Mouse (Mus musculus) brain, embryonic 14.5 days (tissue): ENCODE measurements at regions not wholly inside any gene's neighbourhood (a gene's known extent, or its start where the extent isn't known, plus 50 kb on each side); places are given as distances from the start of the nearest gene placed in this dataset.

Experiments
- CTCF ChIP-seq: fragments of 200-500 bp; IDR thresholded peaks from 2 replicates; pipeline ENCODE4 v1.5.1; 2012; ENCODE audit warnings: inconsistent platforms, mild to moderate bottlenecking, moderate library complexity, borderline replicate concordance; ENCODE audit not compliant: insufficient read depth, insufficient read length; ENCODE audit errors: extremely low read depth
- POLR2A ChIP-seq: fragments of 200-500 bp; IDR thresholded peaks from 2 replicates; pipeline ENCODE4 v1.6.1; 2012; ENCODE audit warnings: mild to moderate bottlenecking, inconsistent platforms, borderline replicate concordance; ENCODE audit not compliant: poor library complexity, insufficient read depth, insufficient read length, severe bottlenecking; ENCODE audit errors: extremely low read depth

DNA sequence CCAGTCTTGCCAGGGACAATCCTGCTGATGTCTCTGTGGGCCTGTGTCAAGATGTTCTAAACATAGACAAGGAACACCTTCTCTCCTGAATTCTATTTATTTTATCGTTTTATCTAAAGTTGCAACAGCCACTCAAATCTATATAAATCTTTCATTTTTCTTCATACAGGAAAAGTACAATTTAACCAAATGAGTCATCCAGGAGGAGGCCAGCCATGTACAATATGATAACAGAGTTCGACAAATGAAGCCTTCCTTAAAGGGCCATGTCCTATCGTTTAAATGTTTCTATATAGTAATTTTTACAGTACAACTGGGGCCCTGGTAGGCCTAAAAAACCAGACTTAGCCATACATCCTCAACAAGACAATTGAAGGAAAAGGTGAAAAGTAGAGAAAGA is 154.8 kb downstream of the Thbs2 start:
- no peak for TF ChIP-seq POLR2A
- TF ChIP-seq CTCF = no peak
